Mouse (Mus musculus): ENCODE results near the gene Engase. TPM values are rescaled to one million over a fixed set of nuclear protein-coding genes. Genes with fewer than 3 reads are reported as not detected.

The Engase gene
- 5.1 TPM for polyA plus RNA-seq (2012; fragmentation: generic; extraction: Trizol)

DNA sequence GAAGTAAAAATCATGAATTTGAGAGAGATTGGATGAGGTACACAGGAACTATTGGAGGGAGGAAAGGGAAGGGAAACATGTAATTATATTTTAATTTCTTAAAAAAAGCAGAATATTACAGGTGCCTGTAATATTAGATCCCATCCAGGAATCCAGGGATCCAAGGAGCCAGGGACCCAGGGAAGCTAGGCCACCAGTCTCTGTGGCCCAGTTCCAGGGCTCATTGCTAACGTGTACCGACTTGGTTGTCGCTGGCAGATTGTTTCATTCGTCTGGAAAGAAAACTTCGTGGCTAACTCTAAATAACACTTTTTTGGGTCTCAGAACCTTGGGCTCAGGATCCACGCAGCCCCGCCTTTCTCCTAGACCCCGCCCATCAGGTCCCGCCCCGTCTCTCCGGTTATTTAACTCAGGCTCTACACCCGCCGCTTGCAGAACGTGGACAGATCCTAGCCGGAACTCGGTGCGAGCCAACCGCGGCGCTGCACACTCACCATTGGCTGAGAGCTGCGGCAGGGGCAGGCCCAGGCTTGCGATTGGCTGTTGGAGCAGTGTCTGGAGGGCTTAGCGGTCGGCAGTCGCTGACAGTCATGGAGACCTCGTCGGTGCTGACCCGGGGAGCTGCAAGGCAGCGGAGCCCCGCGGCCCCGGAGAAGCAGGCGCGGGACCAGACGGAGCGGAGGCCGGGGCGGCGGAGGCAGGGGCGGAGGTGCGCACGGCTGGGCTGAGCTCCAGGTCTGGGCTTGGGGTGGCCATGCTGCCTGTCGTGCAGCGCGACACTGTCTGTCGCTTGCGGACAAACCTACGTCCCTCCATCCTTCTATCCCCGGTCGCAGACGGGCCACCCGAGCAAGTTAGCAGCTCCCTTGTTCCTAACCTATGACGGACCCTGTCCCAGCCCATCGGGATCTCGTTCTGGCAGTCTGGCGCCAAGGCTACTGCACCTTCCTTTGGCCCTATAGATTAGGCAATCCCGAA, at the start of gene Engase:
Engase (plus strand) TSS at position 434 of the 978 bp plus-strand sequence.
- H3K27me3 ChIP-seq (ENCODE audit: control insufficient read depth, insufficient read depth, insufficient read length), result peaks cover 7% of the 10 kb centered on the region
- no peak for TF ChIP-seq TCF12 (IDR thresholded peaks at IDR 0.05; ENCODE audit: insufficient read depth, poor library complexity, severe bottlenecking)
- TF ChIP-seq E2F4 (IDR thresholded peaks at IDR 0.05; ENCODE audit: insufficient read depth), result no peak
- peak in 2 of 3 experiments; percentile 9 to 21 for TF ChIP-seq MYOG (IDR thresholded peaks at IDR 0.05; ENCODE audit: control insufficient read depth in 1 of 3, insufficient read depth in 1 of 3, insufficient read length in 2 of 3, low read depth in 2 of 3)
- no peak for TF ChIP-seq USF1 (IDR thresholded peaks at IDR 0.05; ENCODE audit: low read depth)
- TF ChIP-seq TCF3 (IDR thresholded peaks at IDR 0.05; ENCODE audit: insufficient read length, low read depth), result no peak
- peak; percentile 44 for TF ChIP-seq POLR2AphosphoS2 (IDR thresholded peaks at IDR 0.05; ENCODE audit: insufficient read length, low read depth)
- TF ChIP-seq MYOD1 (IDR thresholded peaks at IDR 0.05; ENCODE audit: control insufficient read depth in 1 of 3, insufficient read length in 2 of 3, low read depth in 2 of 3), result peak in 1 of 3 experiments; percentile 28
- peak; percentile 44 for TF ChIP-seq SRF (IDR thresholded peaks at IDR 0.05; ENCODE audit: control insufficient read depth, insufficient read length, low read depth)
- TF ChIP-seq MAX (IDR thresholded peaks at IDR 0.05; ENCODE audit: low read depth), result no peak
- TF ChIP-seq POLR2A (IDR thresholded peaks at IDR 0.05; ENCODE audit: insufficient read length, low read depth), result peak; percentile 89
- no peak for TF ChIP-seq CEBPB (IDR thresholded peaks at IDR 0.05; ENCODE audit: insufficient read depth, poor library complexity, severe bottlenecking)
- peak within 1 kb of the TSS; percentile 99 for H3K4me2 ChIP-seq (ENCODE audit: low read depth)

DNA sequence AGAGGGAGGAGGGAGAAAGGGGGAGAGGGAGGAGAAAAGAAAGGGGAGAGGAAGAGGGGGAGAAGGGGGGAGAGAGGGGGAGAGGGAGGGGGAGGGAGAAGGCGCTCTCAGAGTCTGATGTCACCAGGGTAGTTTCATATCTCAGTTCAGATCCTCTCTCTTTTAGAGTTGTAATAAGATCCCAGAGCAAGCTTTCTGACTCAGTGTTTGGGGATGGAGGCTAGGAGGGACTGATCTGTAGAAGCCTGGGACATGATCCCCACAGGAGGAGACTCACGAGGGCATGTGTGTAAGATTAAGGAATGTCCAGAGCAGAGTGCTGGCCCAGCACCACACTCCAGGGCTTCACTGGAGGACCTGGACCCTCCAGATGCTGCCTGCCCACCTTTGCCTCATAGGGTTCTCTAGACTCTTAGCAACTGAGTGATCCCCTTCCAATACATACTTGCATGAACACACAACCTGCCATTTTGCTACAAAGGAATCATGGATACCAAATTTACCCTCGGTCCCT, 49.3 kb upstream of the Engase start:
- H3K27me3 ChIP-seq (ENCODE audit: control insufficient read depth, insufficient read depth, insufficient read length), result no peaks in the 10 kb centered on the region
- no peak overlapping the region for H3K4me3 ChIP-seq
- no peaks in the 10 kb centered on the region for H3K36me3 ChIP-seq (ENCODE audit: control insufficient read depth, insufficient read depth)
- H3K79me2 ChIP-seq (ENCODE audit: control insufficient read depth, insufficient read depth), result no peaks in the 10 kb centered on the region
- H3K4me2 ChIP-seq (ENCODE audit: low read depth), result peak overlapping the region; percentile 60
- no peak for TF ChIP-seq MYOD1 (IDR thresholded peaks at IDR 0.05; ENCODE audit: control insufficient read depth in 1 of 3, insufficient read length in 2 of 3, low read depth in 2 of 3)
- TF ChIP-seq POLR2AphosphoS2 (IDR thresholded peaks at IDR 0.05; ENCODE audit: insufficient read length, low read depth), result no peak
- no peak for TF ChIP-seq E2F4 (IDR thresholded peaks at IDR 0.05; ENCODE audit: insufficient read depth)
- TF ChIP-seq REST (IDR thresholded peaks at IDR 0.05; ENCODE audit: insufficient read depth, insufficient read length), result no peak
- TF ChIP-seq MYOG (IDR thresholded peaks at IDR 0.05; ENCODE audit: control insufficient read depth in 1 of 3, insufficient read depth in 1 of 3, insufficient read length in 2 of 3, low read depth in 2 of 3), result no peak
- TF ChIP-seq MAX (IDR thresholded peaks at IDR 0.05; ENCODE audit: low read depth), result no peak
- no peak for TF ChIP-seq SRF (IDR thresholded peaks at IDR 0.05; ENCODE audit: control insufficient read depth, insufficient read length, low read depth)
- TF ChIP-seq TCF12 (IDR thresholded peaks at IDR 0.05; ENCODE audit: insufficient read depth, poor library complexity, severe bottlenecking), result no peak
- TF ChIP-seq USF1 (IDR thresholded peaks at IDR 0.05; ENCODE audit: low read depth), result no peak
- no peak for TF ChIP-seq CEBPB (IDR thresholded peaks at IDR 0.05; ENCODE audit: insufficient read depth, poor library complexity, severe bottlenecking)
- TF ChIP-seq TCF3 (IDR thresholded peaks at IDR 0.05; ENCODE audit: insufficient read length, low read depth), result no peak
- no peak for TF ChIP-seq POLR2A (IDR thresholded peaks at IDR 0.05; ENCODE audit: insufficient read length, low read depth)
- H3ac ChIP-seq (ENCODE audit: control insufficient read depth, insufficient read length), result no peak overlapping the region

More for the DNA sequence above, at the start of gene Engase:
- H3ac ChIP-seq (ENCODE audit: control insufficient read depth, insufficient read length), result peak within 1 kb of the TSS; percentile 64
- H3K36me3 ChIP-seq (ENCODE audit: control insufficient read depth, insufficient read depth), result no peaks in the 10 kb centered on the region
- H3K4me3 ChIP-seq, result peak within 1 kb of the TSS; percentile 22
- no peaks in the 10 kb centered on the region for H3K79me2 ChIP-seq (ENCODE audit: control insufficient read depth, insufficient read depth)

DNA sequence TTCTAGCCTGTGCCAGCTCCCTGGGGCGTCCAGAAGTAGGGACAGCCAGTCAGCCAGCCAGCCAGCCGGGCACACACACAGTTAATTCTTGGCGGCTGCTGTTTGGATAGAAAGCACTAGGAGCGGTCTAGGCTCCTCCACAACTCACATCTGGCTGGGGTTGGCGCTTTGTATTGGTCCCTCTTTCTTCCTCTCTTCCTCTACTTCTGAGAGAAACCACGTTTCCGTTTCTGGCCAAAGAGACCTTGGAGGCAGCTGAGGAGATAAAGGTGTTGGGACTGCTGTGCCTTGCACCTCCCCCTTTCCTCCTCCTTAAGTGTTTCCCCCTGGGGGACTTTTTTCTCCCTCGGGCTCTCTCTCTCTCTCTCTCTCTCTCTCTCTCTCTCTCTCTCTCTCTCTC, 48.6 kb upstream of the Engase start, which contains the start of gene C1qtnf1:
C1qtnf1 (plus strand) TSS at position 218 of the 400 bp plus-strand sequence.
- no peak within 1 kb of the TSS for H3K4me3 ChIP-seq
- no peaks in the 10 kb centered on the region for H3K79me2 ChIP-seq (ENCODE audit: control insufficient read depth, insufficient read depth)
- TF ChIP-seq CEBPB (IDR thresholded peaks at IDR 0.05; ENCODE audit: insufficient read depth, poor library complexity, severe bottlenecking) (no peak), POLR2A (IDR thresholded peaks at IDR 0.05; ENCODE audit: insufficient read length, low read depth) (no peak), MYOD1 (IDR thresholded peaks at IDR 0.05; ENCODE audit: control insufficient read depth in 1 of 3, insufficient read length in 2 of 3, low read depth in 2 of 3) (no peak), POLR2AphosphoS2 (IDR thresholded peaks at IDR 0.05; ENCODE audit: insufficient read length, low read depth) (no peak), SRF (IDR thresholded peaks at IDR 0.05; ENCODE audit: control insufficient read depth, insufficient read length, low read depth) (no peak), MAX (IDR thresholded peaks at IDR 0.05; ENCODE audit: low read depth) (no peak)
- no peaks in the 10 kb centered on the region for H3K27me3 ChIP-seq (ENCODE audit: control insufficient read depth, insufficient read depth, insufficient read length)
- peak within 1 kb of the TSS; percentile 60 for H3K4me2 ChIP-seq (ENCODE audit: low read depth)
- no peak within 1 kb of the TSS for H3ac ChIP-seq (ENCODE audit: control insufficient read depth, insufficient read length)
- no peaks in the 10 kb centered on the region for H3K36me3 ChIP-seq (ENCODE audit: control insufficient read depth, insufficient read depth)

DNA sequence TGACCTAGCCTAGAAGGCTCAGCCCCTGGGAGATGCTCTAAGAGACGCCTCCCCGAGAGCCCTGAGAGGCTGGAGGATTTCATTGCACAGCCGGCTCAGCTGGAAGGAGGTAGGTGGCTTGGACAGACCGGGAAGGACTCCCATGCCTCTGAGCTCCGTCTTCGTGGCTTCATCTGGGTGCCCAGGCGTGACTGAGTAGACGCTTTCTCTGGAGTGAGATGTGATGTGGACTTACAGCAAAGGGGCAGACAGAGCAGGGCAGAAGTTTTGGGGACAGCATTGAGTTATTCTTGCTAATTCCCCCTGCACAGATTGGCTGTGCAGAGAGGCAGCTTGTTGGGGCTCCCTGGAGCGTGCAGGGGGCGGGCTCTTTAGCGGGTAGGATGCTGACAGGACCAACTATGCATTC, 48.2 kb upstream of the Engase start:
- Histone ChIP-seq H3K27me3 (ENCODE audit: control insufficient read depth, insufficient read depth, insufficient read length) (no peaks in the 10 kb centered on the region), H3ac (ENCODE audit: control insufficient read depth, insufficient read length) (no peak overlapping the region)

More for the DNA sequence above, 48.2 kb upstream of the Engase start:
- peak overlapping the region; percentile 60 for H3K4me2 ChIP-seq (ENCODE audit: low read depth)
- no peak for TF ChIP-seq REST (IDR thresholded peaks at IDR 0.05; ENCODE audit: insufficient read depth, insufficient read length)
- no peak for TF ChIP-seq SRF (IDR thresholded peaks at IDR 0.05; ENCODE audit: control insufficient read depth, insufficient read length, low read depth)
- TF ChIP-seq USF1 (IDR thresholded peaks at IDR 0.05; ENCODE audit: low read depth), result no peak
- no peak for TF ChIP-seq TCF3 (IDR thresholded peaks at IDR 0.05; ENCODE audit: insufficient read length, low read depth)
- no peak for TF ChIP-seq POLR2A (IDR thresholded peaks at IDR 0.05; ENCODE audit: insufficient read length, low read depth)
- no peak for TF ChIP-seq MYOD1 (IDR thresholded peaks at IDR 0.05; ENCODE audit: control insufficient read depth in 1 of 3, insufficient read length in 2 of 3, low read depth in 2 of 3)
- TF ChIP-seq E2F4 (IDR thresholded peaks at IDR 0.05; ENCODE audit: insufficient read depth), result no peak
- TF ChIP-seq CEBPB (IDR thresholded peaks at IDR 0.05; ENCODE audit: insufficient read depth, poor library complexity, severe bottlenecking), result no peak
- TF ChIP-seq MAX (IDR thresholded peaks at IDR 0.05; ENCODE audit: low read depth), result no peak
- TF ChIP-seq TCF12 (IDR thresholded peaks at IDR 0.05; ENCODE audit: insufficient read depth, poor library complexity, severe bottlenecking), result no peak
- no peak for TF ChIP-seq MYOG (IDR thresholded peaks at IDR 0.05; ENCODE audit: control insufficient read depth in 1 of 3, insufficient read depth in 1 of 3, insufficient read length in 2 of 3, low read depth in 2 of 3)
- no peak for TF ChIP-seq POLR2AphosphoS2 (IDR thresholded peaks at IDR 0.05; ENCODE audit: insufficient read length, low read depth)
- no peak overlapping the region for H3K4me3 ChIP-seq
- no peaks in the 10 kb centered on the region for H3K79me2 ChIP-seq (ENCODE audit: control insufficient read depth, insufficient read depth)
- no peaks in the 10 kb centered on the region for H3K36me3 ChIP-seq (ENCODE audit: control insufficient read depth, insufficient read depth)

Data from myocyte (in vitro differentiated cells).